Mouse (Mus musculus): Measurements from ENCODE around the gene Gpr26. TPM values are rescaled to one million over a fixed set of nuclear protein-coding genes. Genes with fewer than 3 reads are reported as not detected.

Gpr26 gene
- polyA plus RNA-seq, 2 experiments: not detected

GRCm38 (mm10) chr7:132015933-132016332, 49.7 kb downstream of the Gpr26 start:
- Histone ChIP-seq H3K9ac (replicated peaks) (no peak overlapping the region), H3K4me3 (ENCODE audit: insufficient read depth in 1 of 2, low read depth in 2 of 2, low read length in 2 of 2) (no peak overlapping the region), H3K9me3 (ENCODE audit: control insufficient read depth, low read length) (no peaks in the 10 kb centered on the region), H3K36me3 (replicated peaks; ENCODE audit: control insufficient read depth, insufficient read depth, low read depth) (no peaks in the 10 kb centered on the region), H3K4me1 (replicated peaks; ENCODE audit: control insufficient read depth in 2 of 2, insufficient read depth in 2 of 2, low read length in 1 of 2) (no peaks in the 10 kb centered on the region), H3K4me2 (ENCODE audit: low read depth) (no peak overlapping the region), H3K27me3 (ENCODE audit: control insufficient read depth, insufficient read depth, low read length) (no peaks in the 10 kb centered on the region), H3K27ac (no peak overlapping the region)
- TF ChIP-seq EP300 (IDR thresholded peaks at IDR 0.05; ENCODE audit: low read depth) (no peak), CTCF (IDR thresholded peaks at IDR 0.05; ENCODE audit: low read depth) (no peak)
- DNase-seq (ENCODE audit: low read depth in 3 of 3, low spot score in 3 of 3): no peak
- 46% methylated on average over 3 of the region's 3 CpGs for WGBS (ENCODE audit: insufficient replicate concordance)
- ATAC-seq (ENCODE audit: insufficient read depth): no peak

- Histone ChIP-seq H3K27ac (no peak overlapping the region), H3K9ac (replicated peaks) (no peak overlapping the region), H3K4me3 (ENCODE audit: insufficient read depth in 1 of 2, low read depth in 2 of 2, low read length in 2 of 2) (no peak overlapping the region), H3K4me1 (replicated peaks; ENCODE audit: control insufficient read depth in 2 of 2, insufficient read depth in 2 of 2, low read length in 1 of 2) (no peaks in the 10 kb centered on the region), H3K4me2 (ENCODE audit: low read depth) (no peak overlapping the region), H3K27me3 (ENCODE audit: control insufficient read depth, insufficient read depth, low read length) (no peaks in the 10 kb centered on the region), H3K36me3 (replicated peaks; ENCODE audit: control insufficient read depth, insufficient read depth, low read depth) (no peaks in the 10 kb centered on the region), H3K9me3 (ENCODE audit: control insufficient read depth, low read length) (no peaks in the 10 kb centered on the region)
- ATAC-seq (ENCODE audit: insufficient read depth) (no peak), DNase-seq (ENCODE audit: low read depth in 3 of 3, low spot score in 3 of 3) (no peak)
- 52% methylated on average over 6 of the region's 6 CpGs for WGBS (ENCODE audit: insufficient replicate concordance)
- TF ChIP-seq CTCF (IDR thresholded peaks at IDR 0.05; ENCODE audit: low read depth) (no peak), EP300 (IDR thresholded peaks at IDR 0.05; ENCODE audit: low read depth) (no peak)
Measured at GRCm38 (mm10) chr7:132025591-132025990, 59.3 kb downstream of the Gpr26 start.

- H3K27me3 ChIP-seq (ENCODE audit: control insufficient read depth, insufficient read depth, low read length): no peaks in the 10 kb centered on the region
- ATAC-seq (ENCODE audit: insufficient read depth): no peak
- H3K4me3 ChIP-seq (ENCODE audit: insufficient read depth in 1 of 2, low read depth in 2 of 2, low read length in 2 of 2): no peak overlapping the region
- H3K9me3 ChIP-seq (ENCODE audit: control insufficient read depth, low read length): no peaks in the 10 kb centered on the region
- no peak overlapping the region for H3K9ac ChIP-seq (replicated peaks)
- TF ChIP-seq EP300 (IDR thresholded peaks at IDR 0.05; ENCODE audit: low read depth) (no peak), CTCF (IDR thresholded peaks at IDR 0.05; ENCODE audit: low read depth) (no peak)
- no peaks in the 10 kb centered on the region for H3K4me1 ChIP-seq (replicated peaks; ENCODE audit: control insufficient read depth in 2 of 2, insufficient read depth in 2 of 2, low read length in 1 of 2)
- 52% methylated on average over 6 of the region's 6 CpGs for WGBS (ENCODE audit: insufficient replicate concordance)
- H3K36me3 ChIP-seq (replicated peaks; ENCODE audit: control insufficient read depth, insufficient read depth, low read depth): no peaks in the 10 kb centered on the region
- H3K27ac ChIP-seq: no peak overlapping the region
- no peak for DNase-seq (ENCODE audit: low read depth in 3 of 3, low spot score in 3 of 3)
- no peak overlapping the region for H3K4me2 ChIP-seq (ENCODE audit: low read depth)
Measured at GRCm38 (mm10) chr7:132026671-132027070, 60.4 kb downstream of the Gpr26 start.

GRCm38 (mm10) chr7:132031940-132032531, 65.8 kb downstream of the Gpr26 start:
- no peaks in the 10 kb centered on the region for H3K36me3 ChIP-seq (replicated peaks; ENCODE audit: control insufficient read depth, insufficient read depth, low read depth)
- TF ChIP-seq CTCF (IDR thresholded peaks at IDR 0.05; ENCODE audit: low read depth) (no peak), EP300 (IDR thresholded peaks at IDR 0.05; ENCODE audit: low read depth) (no peak)
- no peaks in the 10 kb centered on the region for H3K4me1 ChIP-seq (replicated peaks; ENCODE audit: control insufficient read depth in 2 of 2, insufficient read depth in 2 of 2, low read length in 1 of 2)
- WGBS (ENCODE audit: insufficient replicate concordance): 51% methylated on average over 6 of the region's 6 CpGs
- H3K4me3 ChIP-seq (ENCODE audit: insufficient read depth in 1 of 2, low read depth in 2 of 2, low read length in 2 of 2): no peak overlapping the region
- no peaks in the 10 kb centered on the region for H3K9me3 ChIP-seq (ENCODE audit: control insufficient read depth, low read length)
- H3K4me2 ChIP-seq (ENCODE audit: low read depth): no peak overlapping the region
- H3K9ac ChIP-seq (replicated peaks): no peak overlapping the region
- ATAC-seq (ENCODE audit: insufficient read depth): no peak
- H3K27ac ChIP-seq: no peak overlapping the region
- no peaks in the 10 kb centered on the region for H3K27me3 ChIP-seq (ENCODE audit: control insufficient read depth, insufficient read depth, low read length)
- DNase-seq (ENCODE audit: low read depth in 3 of 3, low spot score in 3 of 3): no peak

Other genes starting within 250 kb of the Gpr26 start
- gene Cpxm2, start 188.3 kb downstream of the Gpr26 start, polyA plus RNA-seq (2012; rRNA removed): 0.04 TPM in 1 of 2 replicates, not detected in the other
- not detected in 2 replicates for gene Cpxm2, start 188.3 kb downstream of the Gpr26 start, polyA plus RNA-seq (2014; fragmentation: Nextera tagmentation; extraction: Ambion mirVana)